Mouse (Mus musculus): Measurements from ENCODE around the gene Hist1h4a.

- TF ChIP-seq CTCF (conservative IDR thresholded peaks at IDR 0.05; ENCODE audit: low read length) (no peak), POU5F1 (IDR thresholded peaks at IDR 0.05; ENCODE audit: borderline replicate concordance, low read length) (no peak)
These were observed 22.4 kb downstream of the Hist1h4a start, which contains the start of gene Hist1h1c for GRCm38 (mm10) chr13:23738677-23739068.
